Mouse (Mus musculus) ES-CJ7 (cell line): ENCODE data around the gene Plekha4.
"Not testable (repeated sequence)": the region's sequence is repeated elsewhere in the genome, so short reads cannot be mapped to it uniquely, and the experiment has no call there.

Experiments
- DNase-seq: peaks from one replicate; pipeline ENCODE4 v3.0.0; 2011; ENCODE audit warnings: low read depth, low spot score

Gene Plekha4

DNA sequence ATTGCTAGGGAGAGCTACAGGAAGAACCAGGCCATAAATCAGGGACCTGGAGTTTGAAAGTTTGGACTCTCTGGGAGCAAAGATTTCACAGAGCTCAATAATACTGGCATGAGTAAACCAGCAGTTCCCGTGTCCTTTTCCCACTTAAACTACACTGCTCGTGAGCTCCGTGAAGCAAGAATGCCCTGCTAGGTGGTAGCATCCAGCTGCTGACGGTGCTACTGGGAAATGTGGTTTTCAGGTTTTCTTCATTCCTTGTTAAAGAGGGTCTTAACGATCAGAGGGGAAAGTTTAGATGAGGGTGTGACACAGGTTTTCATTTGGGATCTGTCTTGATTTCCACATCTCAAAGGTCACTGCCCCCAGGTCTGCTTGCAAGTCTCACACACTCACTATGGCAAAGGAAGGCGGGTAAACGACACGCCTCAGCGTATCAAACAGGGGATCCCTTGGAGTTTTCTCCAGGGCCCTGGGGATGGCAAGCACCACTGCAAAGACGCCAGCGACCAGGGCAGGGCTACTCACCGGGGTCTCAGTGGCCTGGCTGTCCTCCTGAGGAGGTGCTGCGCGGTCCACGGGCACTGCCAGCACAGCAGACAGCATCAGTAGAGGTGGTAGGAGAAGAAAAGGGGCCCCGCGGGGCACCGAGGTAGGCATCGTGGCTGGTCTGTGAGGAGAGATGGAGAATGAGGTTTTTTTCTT lies 16.8 kb upstream of the Plekha4 start:
- no peak for DNase-seq

- peak; percentile 92 for DNase-seq
Observed at GRCm38 (mm10) chr7:45509912-45510787, 16.0 kb upstream of the Plekha4 start, which contains the start of gene Nucb1. Gene Nucb1 (minus strand): TSS chr7:45510406.

- DNase-seq = peak; percentile 59
Observed at GRCm38 (mm10) chr7:45514411-45514810, 11.7 kb upstream of the Plekha4 start.

DNA sequence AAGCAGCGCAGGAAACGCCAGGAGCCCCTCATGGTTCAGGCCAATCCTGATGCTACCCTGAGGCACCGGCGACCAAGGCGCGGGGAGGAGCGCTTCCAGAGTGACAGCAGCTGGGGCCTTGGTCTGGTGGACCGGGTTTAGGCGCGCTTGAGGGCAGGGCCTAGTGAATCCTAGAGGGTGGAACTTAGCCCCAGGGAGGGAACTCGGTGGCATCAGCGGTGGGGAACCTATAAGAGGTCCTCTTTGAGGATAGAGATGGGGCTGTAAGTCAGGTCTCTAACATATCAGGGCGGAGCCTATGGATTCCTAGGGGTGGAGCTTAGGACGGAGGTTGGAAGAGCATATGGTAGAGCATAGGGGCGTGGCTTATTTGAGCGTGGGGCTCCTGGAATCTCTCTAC lies 10.7 kb upstream of the Plekha4 start:
- peak; percentile 95 for DNase-seq

DNA sequence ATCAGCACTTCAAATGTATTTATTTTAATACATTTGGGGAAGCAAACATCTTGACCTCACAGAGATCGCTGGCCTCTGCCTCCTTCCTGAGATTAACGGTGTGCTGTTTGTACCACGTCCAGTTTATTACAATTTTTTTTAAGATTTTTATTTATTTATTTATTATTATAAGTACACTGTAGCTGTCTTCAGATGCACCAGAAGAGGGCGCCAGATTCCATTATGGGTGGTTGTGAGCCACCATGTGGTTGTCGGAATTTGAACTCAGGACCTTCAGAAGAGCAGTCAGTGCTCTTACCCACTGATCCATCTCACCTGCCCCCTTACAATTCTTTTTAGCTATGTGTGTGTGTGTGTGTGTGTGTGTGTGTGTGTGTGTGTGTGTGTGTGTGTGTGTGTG lies 9.3 kb upstream of the Plekha4 start:
- DNase-seq = not testable (repeated sequence)

DNA sequence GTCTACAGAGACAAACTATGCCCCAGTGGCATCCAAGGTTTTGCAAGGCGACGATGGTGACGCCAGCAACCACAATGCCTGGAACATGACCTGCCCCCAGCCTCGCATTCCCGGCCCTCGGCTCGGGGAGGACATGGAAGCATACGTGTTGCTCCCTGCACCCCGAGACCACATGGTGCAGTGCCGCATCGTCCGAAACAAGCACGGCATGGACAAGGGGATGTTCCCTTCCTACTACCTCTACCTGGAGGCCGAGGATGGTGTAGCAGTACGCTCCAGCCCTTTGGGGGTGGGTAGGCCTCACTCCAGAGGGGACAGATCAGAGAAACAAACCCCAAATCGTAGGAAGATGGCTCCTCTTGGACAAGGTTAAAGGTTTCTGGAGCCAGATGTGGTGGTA lies 7.5 kb upstream of the Plekha4 start:
- DNase-seq = no peak

GRCm38 (mm10) chr7:45519345-45520120 lies 6.6 kb upstream of the Plekha4 start:
- peak; percentile 58 for DNase-seq

DNA sequence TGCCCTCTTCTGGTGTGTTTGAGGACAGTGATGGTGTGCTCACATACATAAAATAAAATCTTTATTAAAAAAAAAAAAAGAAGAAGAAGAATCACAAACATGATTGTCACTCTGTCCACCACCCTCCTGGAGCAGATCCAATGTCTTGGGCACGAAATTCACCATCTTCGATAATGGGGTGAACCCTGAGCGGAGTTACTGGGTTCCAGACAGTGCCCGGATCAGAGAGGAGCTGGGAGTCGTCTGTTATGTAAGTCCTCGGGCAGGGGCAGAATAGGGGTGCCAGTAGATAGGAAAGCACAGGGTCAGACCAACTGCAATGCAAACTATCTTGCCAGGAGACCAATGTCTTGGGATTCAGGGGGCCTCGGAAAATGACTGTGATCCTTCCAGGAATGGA lies 5.5 kb upstream of the Plekha4 start:
- no peak for DNase-seq

GRCm38 (mm10) chr7:45521728-45522184 lies 4.4 kb upstream of the Plekha4 start:
- peak; percentile 94 for DNase-seq

DNA sequence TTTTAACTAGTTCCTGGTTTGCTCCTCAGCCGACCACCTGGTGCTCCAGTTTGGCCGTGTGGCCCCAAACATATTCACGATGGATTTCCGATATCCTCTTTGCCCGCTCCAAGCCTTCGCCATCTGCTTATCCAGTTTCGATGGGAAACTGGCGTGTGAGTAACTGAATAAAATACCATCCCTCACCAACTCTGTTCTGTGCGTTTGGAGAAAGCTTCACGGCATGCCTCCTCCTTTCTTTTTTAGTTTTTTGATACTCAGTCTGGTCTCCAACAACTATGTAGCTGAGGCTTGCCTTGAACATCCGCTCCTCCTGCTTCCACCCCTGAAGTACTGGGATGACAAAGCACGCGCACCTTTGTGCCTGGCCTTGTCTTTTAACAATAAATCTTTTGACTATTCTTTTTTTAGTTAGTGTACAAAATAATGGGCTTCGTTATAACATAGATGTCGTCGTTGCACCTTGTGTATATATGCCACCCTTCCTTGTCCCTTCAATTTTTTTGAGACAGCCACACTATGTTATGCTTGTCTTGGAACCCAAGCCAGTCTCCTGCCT lies 3.9 kb upstream of the Plekha4 start:
- DNase-seq = no peak

DNA sequence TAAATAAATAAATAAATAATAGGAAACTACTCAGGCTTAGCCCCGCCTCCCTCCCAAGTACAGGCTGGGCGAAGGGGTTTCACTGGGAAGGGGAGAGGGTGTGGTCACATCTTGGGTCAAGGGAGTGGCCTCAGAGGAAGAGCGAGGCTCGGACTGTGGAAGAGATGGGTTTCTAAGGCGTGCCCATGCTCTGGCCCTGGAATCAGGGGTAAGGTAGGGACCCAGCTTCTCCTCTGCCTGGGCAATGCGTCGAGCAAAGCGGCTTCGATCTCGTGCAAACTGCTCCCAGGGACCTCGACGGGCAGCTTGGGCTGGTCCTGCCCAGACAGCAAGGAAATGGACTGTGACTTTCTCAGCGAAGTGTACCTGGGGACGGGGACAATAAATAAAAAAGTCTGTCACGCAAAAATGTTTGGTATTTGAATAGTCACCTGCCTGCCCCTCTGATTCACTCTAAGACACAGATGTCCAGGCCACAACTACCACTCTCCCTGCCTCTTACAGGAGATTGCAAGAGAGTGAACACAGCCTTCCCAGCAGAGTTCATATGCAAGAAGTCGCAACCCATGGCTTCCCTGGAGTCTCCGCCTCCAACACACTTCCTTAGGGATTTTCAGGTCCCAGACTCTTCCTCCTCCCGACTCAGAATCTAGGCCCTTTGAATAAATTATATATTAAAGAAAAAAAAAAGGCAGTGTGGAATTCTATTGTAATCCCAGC lies 3.0 kb upstream of the Plekha4 start:
- DNase-seq = peak; percentile 82

- no peak for DNase-seq
Observed at GRCm38 (mm10) chr7:45523678-45524170, 2.4 kb upstream of the Plekha4 start.

DNA sequence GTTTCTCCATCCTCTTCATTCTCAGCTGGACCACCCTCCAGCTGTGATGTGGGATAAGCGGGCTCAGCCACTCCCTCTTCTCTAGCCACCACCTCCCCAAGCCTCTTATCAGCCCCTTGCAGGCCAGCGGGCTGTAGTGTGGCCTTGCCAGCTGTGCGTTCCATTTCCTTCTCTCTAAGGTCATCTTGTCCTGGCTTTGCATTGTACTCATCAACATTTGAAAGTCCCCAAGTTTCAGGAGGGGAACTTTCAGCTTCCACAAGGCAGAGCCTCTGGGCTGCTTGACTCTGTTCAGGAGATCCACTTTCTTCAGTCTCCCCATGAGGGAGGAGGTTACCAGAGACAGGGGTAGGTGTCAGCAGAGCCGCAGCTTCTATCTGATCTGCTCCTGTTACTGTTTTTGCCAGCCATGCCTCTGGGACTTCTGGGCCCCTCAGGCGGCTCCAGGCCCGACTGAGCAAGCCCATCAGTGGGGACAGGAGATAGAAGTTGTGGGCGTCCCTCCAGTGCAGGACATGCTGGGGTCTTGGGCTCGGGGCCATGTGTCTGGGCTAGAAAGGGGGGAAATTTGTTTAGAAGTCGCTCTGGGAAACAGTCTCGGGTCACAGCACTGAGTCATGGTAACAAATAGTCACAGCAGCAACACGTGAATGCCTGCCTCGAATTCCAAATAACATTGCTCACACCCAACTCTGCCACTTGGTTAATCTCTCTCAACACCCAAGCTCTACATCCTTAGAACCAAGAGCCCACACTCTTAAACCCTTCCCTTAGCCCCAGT lies 1.1 kb upstream of the Plekha4 start:
- no peak for DNase-seq

- peak; percentile 80 for DNase-seq
Observed at GRCm38 (mm10) chr7:45526474-45527120, 467 bp downstream of the Plekha4 start.

- DNase-seq = not testable (repeated sequence)
Observed at GRCm38 (mm10) chr7:45527169-45527568, 1.0 kb downstream of the Plekha4 start.

DNA sequence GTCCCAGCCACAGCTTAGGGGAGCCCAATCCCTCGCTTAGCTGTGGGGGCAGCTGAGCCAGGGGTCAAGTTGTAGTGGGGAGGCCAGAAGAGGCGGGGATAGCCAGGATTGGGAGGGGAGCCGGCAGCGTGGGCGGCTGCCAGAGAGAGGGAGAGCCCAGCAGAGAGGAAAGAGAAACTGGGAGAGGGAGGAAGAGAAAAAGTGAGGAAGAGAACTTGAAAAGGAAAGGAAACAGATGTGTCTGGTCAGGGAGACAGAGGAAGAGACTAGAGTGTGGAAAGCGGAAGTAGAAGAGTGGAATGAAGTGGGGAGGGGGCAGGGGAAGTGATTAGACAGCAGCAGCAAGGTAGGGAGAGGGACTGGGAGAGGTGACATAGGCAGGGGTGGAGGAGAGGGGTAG lies 3.3 kb downstream of the Plekha4 start:
- no peak for DNase-seq

GRCm38 (mm10) chr7:45530643-45531042 lies 4.5 kb downstream of the Plekha4 start:
- no peak for DNase-seq

- DNase-seq = no peak
Observed at GRCm38 (mm10) chr7:45535676-45536075, 9.5 kb downstream of the Plekha4 start.

GRCm38 (mm10) chr7:45537602-45538001 lies 11.5 kb downstream of the Plekha4 start:
- no peak for DNase-seq
